Mouse (Mus musculus) heart, embryonic 14.5 days (tissue): ENCODE measurements around the gene Krtap19-9b. TPM values are rescaled to one million over a fixed set of nuclear protein-coding genes. Genes with fewer than 3 reads are reported as not detected.

Experiments used
- polyA plus RNA-seq: library from polyadenylated mRNA; unstranded; fragments of >200 nt; fragmentation: Nextera tagmentation; extraction: Ambion mirVana; gene quantifications from 2 replicates; pipeline ENCODE4 v1.2.1, GENCODE M21; 2014

Gene Krtap19-9b
- polyA plus RNA-seq, 1 experiment from 2014 or later = not detected

Other genes with a start within 250 kb of the Krtap19-9b start
- gene 2310061N02Rik, start 224.3 kb downstream of the Krtap19-9b start, polyA plus RNA-seq = not detected in 2 replicates
- gene Krtap13-1, start 203.4 kb downstream of the Krtap19-9b start, polyA plus RNA-seq = not detected in 2 replicates
- gene Krtap13, start 180.6 kb downstream of the Krtap19-9b start, polyA plus RNA-seq = not detected in 2 replicates
- not detected in 2 replicates for gene 2310034C09Rik, start 173.4 kb downstream of the Krtap19-9b start, polyA plus RNA-seq
- gene 2310057N15Rik, start 158.1 kb downstream of the Krtap19-9b start, polyA plus RNA-seq = not detected in 2 replicates
- not detected in 2 replicates for gene Gm5965, start 154.4 kb downstream of the Krtap19-9b start, polyA plus RNA-seq
- not detected in 2 replicates for gene Gm20741, start 120.0 kb downstream of the Krtap19-9b start, polyA plus RNA-seq
- not detected in 2 replicates for gene Krtap15, start 112.0 kb downstream of the Krtap19-9b start, polyA plus RNA-seq
- gene Krtap14, start 106.1 kb downstream of the Krtap19-9b start, polyA plus RNA-seq = not detected in 2 replicates
- gene Krtap19-1, start 62.9 kb downstream of the Krtap19-9b start, polyA plus RNA-seq = not detected in 2 replicates
- not detected in 2 replicates for gene Krtap19-2, start 58.0 kb downstream of the Krtap19-9b start, polyA plus RNA-seq
- not detected in 2 replicates for gene Krtap19-3, start 54.2 kb downstream of the Krtap19-9b start, polyA plus RNA-seq
- gene Krtap19-4, start 47.2 kb downstream of the Krtap19-9b start, polyA plus RNA-seq = not detected in 2 replicates
- not detected in 2 replicates for gene Krtap19-5, start 35.8 kb downstream of the Krtap19-9b start, polyA plus RNA-seq
- not detected in 2 replicates for gene Krtap16-3, start 30.6 kb upstream of the Krtap19-9b start, polyA plus RNA-seq
- gene Krtap22-2, start 78.5 kb upstream of the Krtap19-9b start, polyA plus RNA-seq = not detected in 2 replicates
- gene Gm10229, start 83.0 kb upstream of the Krtap19-9b start, polyA plus RNA-seq = not detected in 2 replicates
- gene Krtap6-1, start 99.4 kb upstream of the Krtap19-9b start, polyA plus RNA-seq = not detected in 2 replicates
- gene Gm10228, start 109.2 kb upstream of the Krtap19-9b start, polyA plus RNA-seq = not detected in 2 replicates
- gene Krtap6-5, start 115.6 kb upstream of the Krtap19-9b start, polyA plus RNA-seq = not detected in 2 replicates
- gene 1110025L11Rik, start 131.7 kb upstream of the Krtap19-9b start, polyA plus RNA-seq = not detected in 2 replicates
- not detected in 2 replicates for gene Krtap6-3, start 151.8 kb upstream of the Krtap19-9b start, polyA plus RNA-seq
- not detected in 2 replicates for gene Gm6358, start 208.6 kb upstream of the Krtap19-9b start, polyA plus RNA-seq
- not detected in 2 replicates for gene Gm10061, start 218.8 kb upstream of the Krtap19-9b start, polyA plus RNA-seq
- not detected in 2 replicates for gene Gm9789, start 225.7 kb upstream of the Krtap19-9b start, polyA plus RNA-seq
- gene Gm7735, start 237.2 kb upstream of the Krtap19-9b start, polyA plus RNA-seq = not detected in 2 replicates
- not detected in 2 replicates for gene 1110057P08Rik, start 242.5 kb upstream of the Krtap19-9b start, polyA plus RNA-seq